Mouse (Mus musculus): Measurements from ENCODE around the gene Trmt5. TPM values are rescaled to one million over a fixed set of nuclear protein-coding genes. Genes with fewer than 3 reads are reported as not detected.

Gene Trmt5
- polyA plus RNA-seq (2012; rRNA removed) = 2.0 and 4.0 TPM in 2 replicates

GRCm38 (mm10) chr12:73286287-73287092, at the start of gene Trmt5, which contains the start of gene Slc38a6:
Gene Trmt5, minus strand, starts transcription at chr12:73286710.
Gene Slc38a6, plus strand, starts transcription at chr12:73286779.
- under 1% methylated on average over 53 of the region's 53 CpGs for WGBS
- TF ChIP-seq CTCF (IDR thresholded peaks at IDR 0.05; ENCODE audit: insufficient read depth, low read length) (no peak), POLR2A (IDR thresholded peaks at IDR 0.05; ENCODE audit: borderline replicate concordance, extremely low read depth, low read depth, low read length) (peak; percentile 55; the same call in 1 of the 2 replicates)
- peaks cover 2% of the 10 kb centered on the region; the same call in 1 of the 2 replicates for H3K4me1 ChIP-seq (ENCODE audit: control insufficient read depth, insufficient read depth, low read length)
- DNase-seq = peak; percentile 90
- peak within 1 kb of the TSS; percentile 98 for H3K4me3 ChIP-seq (replicated peaks; ENCODE audit: extremely low read depth, low read depth, low read length)

DNA sequence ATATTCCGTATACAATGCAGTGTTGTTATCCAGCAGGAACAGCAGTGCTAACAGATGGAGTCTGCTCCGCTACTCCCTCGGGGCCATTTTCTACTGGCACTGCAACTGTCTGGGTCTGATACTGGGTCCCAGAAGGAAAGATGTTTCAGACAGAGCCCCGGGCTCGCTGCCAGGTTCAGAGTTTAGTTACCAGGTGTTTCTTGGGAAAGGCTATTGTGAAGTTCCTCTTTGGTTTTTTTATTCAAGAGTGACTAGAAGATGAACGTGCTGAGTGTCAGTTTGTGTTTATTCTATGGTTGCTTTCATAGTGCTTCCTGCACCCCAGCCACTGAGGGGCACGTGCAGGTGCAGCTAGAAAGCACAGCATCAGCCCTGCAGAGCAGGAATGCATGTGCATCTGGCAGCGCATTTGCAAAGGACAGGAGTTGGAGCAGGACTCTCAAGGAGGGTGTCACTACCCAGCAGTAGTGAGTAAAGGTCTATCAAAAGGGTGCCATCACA, 47.6 kb upstream of the Trmt5 start:
- no peak for TF ChIP-seq CTCF (IDR thresholded peaks at IDR 0.05; ENCODE audit: insufficient read depth, low read length)
- no peak for TF ChIP-seq POLR2A (IDR thresholded peaks at IDR 0.05; ENCODE audit: borderline replicate concordance, extremely low read depth, low read depth, low read length)
- DNase-seq = no peak
- Histone ChIP-seq H3K4me1 (ENCODE audit: control insufficient read depth, insufficient read depth, low read length) (no peaks in the 10 kb centered on the region), H3K4me3 (replicated peaks; ENCODE audit: extremely low read depth, low read depth, low read length) (no peak overlapping the region)
- 43% methylated on average over 8 of the region's 8 CpGs for WGBS

DNA sequence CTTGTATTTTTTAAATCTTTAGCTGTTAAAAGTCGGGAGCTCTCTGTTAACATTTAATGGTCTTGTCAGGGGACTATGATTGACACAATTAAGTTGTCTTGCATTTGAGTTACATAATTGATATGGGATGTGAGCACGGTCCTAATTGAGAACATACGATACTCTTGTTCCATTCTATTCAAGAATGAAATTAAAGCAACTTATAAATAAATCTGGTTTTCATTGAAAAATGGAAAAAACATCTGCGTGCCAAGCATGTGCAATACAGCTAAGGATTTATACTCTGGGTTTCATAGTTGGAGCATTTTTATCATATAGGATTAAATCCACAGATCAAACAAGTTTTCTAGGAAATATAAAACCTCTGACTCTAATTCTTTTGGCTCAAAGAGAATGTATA, 46.2 kb upstream of the Trmt5 start:
- Histone ChIP-seq H3K4me3 (replicated peaks; ENCODE audit: extremely low read depth, low read depth, low read length) (no peak overlapping the region), H3K4me1 (ENCODE audit: control insufficient read depth, insufficient read depth, low read length) (no peaks in the 10 kb centered on the region)
- 91% methylated on average over 4 of the region's 4 CpGs for WGBS
- TF ChIP-seq CTCF (IDR thresholded peaks at IDR 0.05; ENCODE audit: insufficient read depth, low read length) (no peak), POLR2A (IDR thresholded peaks at IDR 0.05; ENCODE audit: borderline replicate concordance, extremely low read depth, low read depth, low read length) (no peak)
- DNase-seq = no peak

DNA sequence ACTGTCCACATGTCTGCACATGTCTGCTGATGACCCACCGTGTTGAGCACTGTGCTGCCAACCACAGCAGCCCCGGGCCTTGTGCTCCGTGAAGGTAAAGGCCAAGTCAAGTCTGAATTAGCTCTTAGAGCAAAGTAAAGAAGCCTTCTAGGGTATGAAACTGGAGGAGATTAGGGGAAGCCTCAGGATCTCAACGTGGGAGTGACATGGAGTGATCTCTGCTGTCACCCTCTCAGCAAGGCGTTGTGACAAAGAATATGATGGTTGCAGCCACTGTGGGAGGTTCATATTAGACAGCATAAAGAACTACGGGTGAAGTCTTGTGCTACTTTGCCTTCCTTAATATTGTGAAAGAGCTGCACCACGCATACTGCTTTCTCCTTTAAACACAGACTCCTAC, 43.7 kb upstream of the Trmt5 start:
- no peak overlapping the region for H3K4me3 ChIP-seq (replicated peaks; ENCODE audit: extremely low read depth, low read depth, low read length)
- 77% methylated on average over 7 of the region's 7 CpGs for WGBS
- no peak for DNase-seq
- no peaks in the 10 kb centered on the region for H3K4me1 ChIP-seq (ENCODE audit: control insufficient read depth, insufficient read depth, low read length)
- TF ChIP-seq POLR2A (IDR thresholded peaks at IDR 0.05; ENCODE audit: borderline replicate concordance, extremely low read depth, low read depth, low read length) (no peak), CTCF (IDR thresholded peaks at IDR 0.05; ENCODE audit: insufficient read depth, low read length) (no peak)

DNA sequence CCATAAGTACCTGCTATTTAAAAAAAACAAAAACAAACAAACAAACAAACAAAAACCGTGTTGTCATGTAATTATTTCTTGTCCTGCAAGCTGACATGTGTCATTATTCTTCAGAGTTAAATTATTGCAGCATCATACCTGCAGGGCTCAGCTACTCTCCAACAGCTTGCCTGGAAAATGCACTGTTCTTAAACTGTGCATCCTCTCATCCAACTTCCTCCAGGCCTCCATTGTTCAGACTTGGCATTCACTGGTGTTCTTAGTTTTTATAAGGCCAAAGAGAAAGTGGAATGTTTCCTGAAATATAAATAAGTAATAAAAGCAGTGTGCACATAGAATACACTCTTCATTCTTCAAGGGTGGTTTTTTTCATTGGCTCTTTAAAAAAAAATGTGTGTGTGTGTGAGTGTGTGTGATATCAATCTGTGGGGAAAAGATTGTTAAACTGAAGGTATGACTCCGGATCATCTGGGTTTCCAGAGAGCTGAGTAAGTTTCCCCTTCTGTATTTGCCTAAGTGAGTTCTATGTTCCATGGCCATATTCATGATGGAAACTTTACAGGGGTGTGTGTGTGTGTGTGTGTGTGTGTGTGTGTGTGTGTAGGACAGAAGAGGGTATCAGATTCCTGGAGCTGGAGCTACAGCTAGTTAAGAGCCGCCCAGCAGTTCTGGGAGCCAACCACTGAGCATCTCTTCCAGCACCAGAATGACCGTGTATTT, 42.1 kb upstream of the Trmt5 start:
- TF ChIP-seq POLR2A (IDR thresholded peaks at IDR 0.05; ENCODE audit: borderline replicate concordance, extremely low read depth, low read depth, low read length) = no peak
- TF ChIP-seq CTCF (IDR thresholded peaks at IDR 0.05; ENCODE audit: insufficient read depth, low read length) = no peak
- Histone ChIP-seq H3K4me3 (replicated peaks; ENCODE audit: extremely low read depth, low read depth, low read length) (no peak overlapping the region), H3K4me1 (ENCODE audit: control insufficient read depth, insufficient read depth, low read length) (peaks cover 3% of the 10 kb centered on the region; the same call in 1 of the 2 replicates)
- WGBS = 65% methylated on average over 4 of the region's 4 CpGs
- DNase-seq = no peak

DNA sequence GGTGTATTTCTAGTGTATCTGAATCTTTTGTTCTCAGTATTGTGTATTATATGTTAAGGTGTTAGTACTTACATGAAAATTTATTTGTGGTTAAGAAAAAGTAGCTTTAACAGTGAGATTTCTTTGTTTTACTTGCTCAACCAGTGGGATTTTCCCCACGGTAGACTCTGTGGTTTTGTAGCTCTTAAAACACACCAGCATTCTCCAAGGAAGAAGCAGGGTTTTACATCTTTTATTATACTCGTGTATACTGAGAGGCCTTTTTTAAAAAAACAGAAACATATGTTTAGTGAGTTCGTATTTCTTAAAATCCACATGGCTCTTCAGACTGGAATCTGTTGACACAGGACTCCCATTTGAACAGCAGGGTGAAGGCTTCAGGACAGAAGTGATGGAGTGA, 40.9 kb upstream of the Trmt5 start:
- TF ChIP-seq CTCF (IDR thresholded peaks at IDR 0.05; ENCODE audit: insufficient read depth, low read length) (no peak), POLR2A (IDR thresholded peaks at IDR 0.05; ENCODE audit: borderline replicate concordance, extremely low read depth, low read depth, low read length) (no peak)
- Histone ChIP-seq H3K4me3 (replicated peaks; ENCODE audit: extremely low read depth, low read depth, low read length) (no peak overlapping the region), H3K4me1 (ENCODE audit: control insufficient read depth, insufficient read depth, low read length) (peaks cover 3% of the 10 kb centered on the region; the same call in 1 of the 2 replicates)
- no peak for DNase-seq
- WGBS = 81% methylated on average over 3 of the region's 3 CpGs

DNA sequence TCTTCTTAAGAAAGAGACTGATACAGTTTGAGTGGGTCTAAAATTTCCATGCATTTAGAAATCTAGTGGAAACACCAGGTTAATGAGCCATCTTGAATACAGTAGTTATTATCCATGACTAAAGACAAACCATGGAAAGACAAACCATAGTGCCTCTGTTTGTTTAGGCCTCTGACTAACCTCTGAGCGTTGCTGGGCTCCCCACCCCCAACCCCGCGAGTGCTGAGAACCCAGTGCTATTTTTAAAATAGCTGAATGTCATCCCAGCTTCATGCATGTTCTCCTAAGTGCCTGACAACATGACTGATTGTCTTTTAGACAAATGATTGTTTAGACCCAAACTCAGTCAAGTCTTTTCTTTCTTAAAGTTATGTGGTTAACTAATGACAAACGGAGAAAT, 39.1 kb upstream of the Trmt5 start:
- no peak for DNase-seq
- WGBS = 21% methylated on average over 4 of the region's 4 CpGs

DNA sequence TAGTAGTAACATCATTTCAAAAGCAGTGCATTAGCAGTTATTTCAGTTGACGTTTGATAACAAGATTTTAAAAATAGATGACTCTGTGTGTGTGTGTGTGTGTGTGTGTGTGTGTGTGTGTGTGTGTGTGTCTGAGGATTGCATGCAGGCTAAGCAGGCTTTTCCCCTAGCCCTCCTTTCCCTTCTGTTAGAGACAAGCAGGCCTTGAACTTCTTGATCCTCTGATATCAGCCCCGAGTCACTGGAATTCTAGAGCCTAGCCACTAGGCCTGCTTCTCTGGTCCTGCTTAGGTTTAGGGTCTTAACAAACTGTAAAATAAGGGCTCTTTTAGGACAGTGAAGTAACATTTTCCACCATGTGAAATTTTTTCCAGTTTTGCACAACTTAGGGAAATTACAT, 38.7 kb upstream of the Trmt5 start:
- TF ChIP-seq POLR2A (IDR thresholded peaks at IDR 0.05; ENCODE audit: borderline replicate concordance, extremely low read depth, low read depth, low read length) (no peak), CTCF (IDR thresholded peaks at IDR 0.05; ENCODE audit: insufficient read depth, low read length) (no peak)
- WGBS = 55% methylated on average over 2 of the region's 2 CpGs

More for the DNA sequence above, 39.1 kb upstream of the Trmt5 start:
- TF ChIP-seq CTCF (IDR thresholded peaks at IDR 0.05; ENCODE audit: insufficient read depth, low read length) (no peak), POLR2A (IDR thresholded peaks at IDR 0.05; ENCODE audit: borderline replicate concordance, extremely low read depth, low read depth, low read length) (no peak)
- H3K4me1 ChIP-seq (ENCODE audit: control insufficient read depth, insufficient read depth, low read length) = peaks cover 3% of the 10 kb centered on the region; the same call in 1 of the 2 replicates
- no peak overlapping the region for H3K4me3 ChIP-seq (replicated peaks; ENCODE audit: extremely low read depth, low read depth, low read length)

GRCm38 (mm10) chr12:73324742-73325141, 38.2 kb upstream of the Trmt5 start:
- DNase-seq = peak; percentile 19
- peaks cover 3% of the 10 kb centered on the region; the same call in 1 of the 2 replicates for H3K4me1 ChIP-seq (ENCODE audit: control insufficient read depth, insufficient read depth, low read length)
- TF ChIP-seq POLR2A (IDR thresholded peaks at IDR 0.05; ENCODE audit: borderline replicate concordance, extremely low read depth, low read depth, low read length) (no peak), CTCF (IDR thresholded peaks at IDR 0.05; ENCODE audit: insufficient read depth, low read length) (peak; percentile 69)
- 60% methylated on average over 1 of the region's 1 CpGs for WGBS
- H3K4me3 ChIP-seq (replicated peaks; ENCODE audit: extremely low read depth, low read depth, low read length) = no peak overlapping the region

More for the DNA sequence above, 38.7 kb upstream of the Trmt5 start:
- no peak for DNase-seq
- no peak overlapping the region for H3K4me3 ChIP-seq (replicated peaks; ENCODE audit: extremely low read depth, low read depth, low read length)
- H3K4me1 ChIP-seq (ENCODE audit: control insufficient read depth, insufficient read depth, low read length) = peaks cover 3% of the 10 kb centered on the region; the same call in 1 of the 2 replicates

Data from lung, adult 2 months (tissue).